Mouse (Mus musculus): ENCODE results near the gene Cyp27a1.

GRCm38 (mm10) chr1:74771931-74772620, 58.7 kb downstream of the Cyp27a1 start:
- TF ChIP-seq CTCF (IDR thresholded peaks at IDR 0.05; ENCODE audit: low read depth, low read length) (no peak), POLR2A (IDR thresholded peaks at IDR 0.05; ENCODE audit: extremely low read depth, insufficient read depth, low read length) (no peak)
